ENCODE assay signal across 16 mouse cellular contexts in the genomic region with DNA sequence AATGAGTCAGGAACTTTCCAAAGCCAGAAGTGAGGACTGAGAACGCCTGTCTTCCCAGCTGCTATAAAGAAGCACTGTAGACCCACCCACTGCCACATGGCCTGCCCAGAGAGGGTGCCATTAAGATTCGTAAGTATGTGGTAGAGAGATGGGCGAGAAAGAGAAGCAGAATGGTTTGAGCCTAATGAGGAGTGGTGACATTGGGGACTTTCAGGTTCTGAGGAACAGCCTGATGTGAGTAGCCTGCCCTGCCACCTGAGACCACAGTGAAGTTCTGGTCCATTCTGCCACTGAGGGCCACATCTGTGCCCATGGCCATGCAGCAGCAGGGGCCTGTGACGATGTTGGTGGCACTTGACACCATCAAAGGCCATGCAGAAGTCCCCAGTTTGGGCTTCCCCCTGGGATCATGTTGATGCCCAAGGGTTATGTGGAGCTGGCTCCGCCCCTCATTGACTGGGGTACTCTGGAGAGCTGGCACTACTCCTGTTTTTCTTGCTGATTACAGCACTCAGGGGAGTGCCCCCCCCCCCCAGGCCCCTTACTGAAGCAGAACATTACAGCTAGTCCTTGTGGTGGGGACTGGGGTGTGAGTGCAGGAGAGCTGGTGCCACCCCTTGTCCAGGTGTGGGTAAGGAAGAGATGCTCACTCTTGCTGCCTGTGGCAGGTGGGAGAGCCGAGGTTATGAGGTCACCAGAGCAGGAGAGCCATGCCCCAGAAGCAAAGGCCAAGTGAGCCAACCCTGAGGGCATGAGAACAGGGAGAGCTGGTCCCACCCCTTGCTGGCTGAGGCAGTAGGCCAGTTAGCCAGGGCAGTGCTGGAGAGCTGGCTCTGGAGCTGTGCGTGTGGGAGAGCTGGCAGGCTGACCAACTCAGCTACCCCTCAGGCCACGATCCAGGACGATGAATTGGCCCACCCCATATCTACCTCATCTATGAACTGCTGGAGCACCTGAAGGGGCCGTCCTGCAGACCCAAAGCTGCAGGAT. TPM values are rescaled to one million over a fixed set of nuclear protein-coding genes. Genes with fewer than 3 reads are reported as not detected.
DNase-seq lines count a peak whose midpoint lies in the region; ATAC-seq and TF ChIP-seq lines count a peak whose summit lies in the region.
"Had no signal": no experiment of that assay in that cellular context is flagged by ENCODE, and none has a peak within 500 bp of the region (broad histone marks: within the 10 kb centered on the region; RNA-seq: fewer than 3 reads in every experiment).

No protein-coding gene starts in this region.

- H3K27ac ChIP-seq in forebrain, embryonic 10.5 days: 0 out of 2 replicates have a peak overlapping the region, but pooled peaks have one; percentile 15
- H3K27ac ChIP-seq in forebrain, postnatal 0 days (ENCODE audit: low read depth, low read length): no peak overlapping the region
- peak overlapping the region; percentile 18; the same call in 1 of the 2 replicates for H3K27ac ChIP-seq in kidney, embryonic 15.5 days

- H3K4me1 ChIP-seq in forebrain, embryonic 10.5 days: peaks cover 31% of the 10 kb centered on the region
- H3K4me1 ChIP-seq in forebrain, postnatal 0 days (ENCODE audit: insufficient read depth): no peaks in the 10 kb centered on the region
- H3K4me1 ChIP-seq in kidney, embryonic 15.5 days: peaks cover 11% of the 10 kb centered on the region; the same call in 1 of the 2 replicates

- no peak overlapping the region for H3K9ac ChIP-seq in forebrain, postnatal 0 days
- H3K9ac ChIP-seq in kidney, embryonic 15.5 days: no peak overlapping the region
- H3K9ac ChIP-seq: lung, embryonic 14.5 days had no signal

- no peak overlapping the region for H3K4me2 ChIP-seq in forebrain, postnatal 0 days (ENCODE audit: low read depth)
- no peak overlapping the region for H3K4me2 ChIP-seq in kidney, embryonic 15.5 days
- H3K4me2 ChIP-seq: lung, embryonic 14.5 days had no signal

- 89% methylated on average over 10 of the region's 10 CpGs for WGBS in forebrain, embryonic 10.5 days
- 81% methylated on average over 10 of the region's 10 CpGs for WGBS in forebrain, postnatal 0 days
- WGBS in kidney, embryonic 15.5 days: 74% methylated on average over 10 of the region's 10 CpGs

- no peak for TF ChIP-seq CTCF in forebrain, postnatal 0 days (IDR thresholded peaks at IDR 0.05; ENCODE audit: low read depth)

- H3K4me3 ChIP-seq in forebrain, embryonic 10.5 days: no peak overlapping the region
- H3K4me3 ChIP-seq in forebrain, postnatal 0 days (ENCODE audit: low read depth, low read length): no peak overlapping the region
- H3K4me3 ChIP-seq in kidney, embryonic 15.5 days (replicated peaks): no peak overlapping the region

- DNase-seq in forebrain, embryonic 10.5 days (ENCODE audit: extremely low spot score, low spot score): no peak
- DNase-seq in forebrain, postnatal 0 days: no peak
- peak; percentile 47 for DNase-seq in kidney, adult 11 months
- no peak for DNase-seq in kidney, adult 18-20 months
- DNase-seq in 3134 (ENCODE audit: extremely low read depth, insufficient read length, low spot score): peak; percentile 18
- no peak for DNase-seq in thymus, postnatal 36 days
- no peak for DNase-seq in embryo, embryonic 11 days
- DNase-seq: lung, embryonic 14.5 days had no signal

- no peaks in the 10 kb centered on the region for H3K36me3 ChIP-seq in forebrain, embryonic 10.5 days (replicated peaks)
- no peaks in the 10 kb centered on the region for H3K36me3 ChIP-seq in forebrain, postnatal 0 days (ENCODE audit: insufficient read depth)
- no peaks in the 10 kb centered on the region for H3K36me3 ChIP-seq in kidney, embryonic 15.5 days

- H3K27me3 ChIP-seq in forebrain, embryonic 10.5 days (ENCODE audit: poor library complexity, severe bottlenecking): no peaks in the 10 kb centered on the region
- no peaks in the 10 kb centered on the region for H3K27me3 ChIP-seq in forebrain, postnatal 0 days (ENCODE audit: insufficient read depth, low read length)
- H3K27me3 ChIP-seq in kidney, embryonic 15.5 days: no peaks in the 10 kb centered on the region

- ATAC-seq in forebrain, postnatal 0 days: no peak
- ATAC-seq in kidney, embryonic 15.5 days (replicated peaks; ENCODE audit: low FRiP score): peak; percentile 52; the same call in 1 of the 2 replicates
- ATAC-seq: activated CD4-positive, CD25-positive, alpha-beta regulatory T cell, adult 4 months; CD4-positive, CD25-positive, alpha-beta regulatory T cell, adult 4 months had no signal

- no peaks in the 10 kb centered on the region for H3K9me3 ChIP-seq in forebrain, embryonic 10.5 days
- H3K9me3 ChIP-seq in forebrain, postnatal 0 days (ENCODE audit: low read length): no peaks in the 10 kb centered on the region
- H3K9me3 ChIP-seq in kidney, embryonic 15.5 days (replicated peaks): no peaks in the 10 kb centered on the region

RNA-seq across cellular contexts. Expression of a gene that starts 16.7 kb away (rescaled TPM):
- not detected in 2 replicates for polyA plus RNA-seq in forebrain, embryonic 10.5 days (2016; fragmentation: Nextera tagmentation; extraction: Ambion mirVana)
- not detected in 2 replicates for total RNA-seq in forebrain, postnatal 0 days (2014; rRNA removed)
- polyA plus RNA-seq in forebrain, postnatal 0 days (2015; fragmentation: Nextera tagmentation; extraction: Ambion mirVana): 0.55 TPM in 1 of 2 replicates, not detected in the other
- polyA plus RNA-seq in kidney, embryonic 15.5 days (2015; fragmentation: Nextera tagmentation; extraction: Ambion mirVana): 0.47 TPM in 1 of 2 replicates, not detected in the other
- total RNA-seq: gastrocnemius, adult 18-20 months; layer of hippocampus, adult 8-10 months; left cerebral cortex, postnatal 10 days; megakaryocyte, adult 5-6 weeks had no signal
- polyA plus RNA-seq: activated CD4-positive, CD25-positive, alpha-beta regulatory T cell, adult 4 months; CD4-positive, CD25-positive, alpha-beta regulatory T cell, adult 4 months; cortical plate, adult 2 months; lung, embryonic 14.5 days had no signal

Comparison
In these comparisons a context has a peak if more than half of its experiments do, and no peak if none do; other contexts are left out.
1. DNase-seq: peak in kidney, adult 11 months (single experiment) and 3134 (single experiment); none in forebrain, embryonic 10.5 days (single experiment), forebrain, postnatal 0 days (single experiment), kidney, adult 18-20 months (single experiment), thymus, postnatal 36 days (0 of 2) and embryo, embryonic 11 days (single experiment).